Mouse (Mus musculus) kidney, adult 2 months (tissue): Measurements from ENCODE around the gene Hmgb2.

ENCODE experiments used
- CTCF ChIP-seq: fragments of 200-500 bp; conservative IDR thresholded peaks from 2 replicates; pipeline ENCODE4 v1.5.1; 2011; ENCODE audit warnings: low read depth, mild to moderate bottlenecking, control low read depth, low read length, moderate library complexity, mixed read lengths; ENCODE audit not compliant: insufficient read depth, insufficient read length
- POLR2A ChIP-seq: fragments of 200-500 bp; IDR thresholded peaks from one replicate; pipeline ENCODE4 v1.6.1; 2011; ENCODE audit warnings: low read depth, low read length, control low read depth

- no peak for TF ChIP-seq CTCF
- no peak for TF ChIP-seq POLR2A
These were observed 18.5 kb downstream of the Hmgb2 start for GRCm38 (mm10) chr8:57530238-57530637.
